Mouse (Mus musculus): ENCODE data around the gene Srsf4. TPM values are rescaled to one million over a fixed set of nuclear protein-coding genes. Genes with fewer than 3 reads are reported as not detected.

The Srsf4 gene
- polyA plus RNA-seq, 2 experiments, result 43.4 to 45.3 TPM

DNA sequence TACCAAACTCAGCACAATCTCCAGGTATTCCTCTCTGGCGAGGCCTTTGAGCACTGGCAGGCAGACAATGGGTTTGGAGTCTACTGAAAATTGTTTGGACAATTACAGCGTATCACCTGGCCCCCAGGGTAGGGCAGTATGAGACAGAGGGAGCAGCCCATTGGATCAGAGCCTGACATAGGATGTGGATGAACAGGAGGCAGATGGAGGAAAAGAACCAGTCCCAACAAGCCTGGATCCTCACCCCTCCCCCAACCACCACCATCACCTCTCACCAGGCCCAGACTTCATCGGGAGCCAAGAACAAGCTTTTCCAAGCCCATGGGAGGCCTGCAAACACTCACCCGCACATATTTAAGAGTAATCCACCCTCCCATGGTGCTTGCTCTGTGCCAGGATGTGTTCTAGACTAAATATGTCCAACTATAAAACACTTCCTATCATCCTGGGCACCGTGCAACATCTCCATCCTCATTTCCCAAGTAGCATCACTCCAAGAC is 41.8 kb upstream of the Srsf4 start:
- WGBS (ENCODE audit: insufficient replicate concordance), result 67% methylated on average over 5 of the region's 5 CpGs
- no peak overlapping the region for H3K4me3 ChIP-seq (ENCODE audit: insufficient read depth in 1 of 2, low read depth in 2 of 2, low read length in 2 of 2)
- TF ChIP-seq EP300 (IDR thresholded peaks at IDR 0.05; ENCODE audit: low read depth), result no peak
- TF ChIP-seq CTCF (IDR thresholded peaks at IDR 0.05; ENCODE audit: low read depth), result no peak
- H3K36me3 ChIP-seq (replicated peaks; ENCODE audit: control insufficient read depth, insufficient read depth, low read depth), result no peaks in the 10 kb centered on the region
- H3K27me3 ChIP-seq (ENCODE audit: control insufficient read depth, insufficient read depth, low read length), result peaks cover 22% of the 10 kb centered on the region
- H3K27ac ChIP-seq, result no peak overlapping the region
- H3K9me3 ChIP-seq (ENCODE audit: control insufficient read depth, low read length), result no peaks in the 10 kb centered on the region
- H3K4me1 ChIP-seq (replicated peaks; ENCODE audit: control insufficient read depth in 2 of 2, insufficient read depth in 2 of 2, low read length in 1 of 2), result peaks cover 20 to 52% of the 10 kb centered on the region in 2 experiments
- no peak overlapping the region for H3K4me2 ChIP-seq (ENCODE audit: low read depth)
- no peak for DNase-seq (ENCODE audit: low read depth in 3 of 3, low spot score in 3 of 3)
- no peak overlapping the region for H3K9ac ChIP-seq (replicated peaks)
- ATAC-seq (ENCODE audit: insufficient read depth), result no peak

DNA sequence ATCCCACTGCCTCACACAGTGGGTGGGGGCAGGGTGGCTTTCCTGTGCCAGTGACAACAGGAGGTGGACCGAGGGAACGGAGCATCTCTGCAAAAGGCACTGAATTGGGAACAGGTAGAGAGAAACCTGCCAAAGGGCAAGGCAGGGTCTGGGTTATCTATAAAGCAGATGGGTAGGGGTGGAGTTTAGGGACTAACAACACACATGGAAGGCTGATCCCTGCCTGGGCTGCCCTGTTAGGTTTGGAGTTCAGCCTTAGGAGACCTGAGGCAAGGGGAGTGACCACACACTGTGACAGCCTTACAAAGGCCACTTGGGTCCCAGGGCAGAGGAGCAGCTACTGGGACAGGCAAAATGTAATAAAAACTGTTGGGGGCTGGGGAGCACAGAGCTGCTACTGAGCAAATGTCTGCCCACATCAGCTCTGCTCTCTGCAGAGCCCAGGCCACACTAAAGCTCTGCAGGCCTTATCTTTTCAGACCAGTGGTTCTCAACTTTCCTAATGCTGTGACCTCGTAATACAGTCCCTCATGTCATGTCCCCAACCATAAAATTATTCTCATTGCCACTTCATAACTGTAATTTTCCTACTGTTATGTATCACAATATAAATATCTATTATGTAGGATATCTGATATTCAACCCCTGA is 40.5 kb upstream of the Srsf4 start:
- H3K27me3 ChIP-seq (ENCODE audit: control insufficient read depth, insufficient read depth, low read length), result peaks cover 35% of the 10 kb centered on the region
- ATAC-seq (ENCODE audit: insufficient read depth) (peak; percentile 59), DNase-seq (ENCODE audit: low read depth in 3 of 3, low spot score in 3 of 3) (no peak)
- no peak overlapping the region for H3K4me3 ChIP-seq (ENCODE audit: insufficient read depth in 1 of 2, low read depth in 2 of 2, low read length in 2 of 2)
- peaks cover 20 to 50% of the 10 kb centered on the region in 2 experiments for H3K4me1 ChIP-seq (replicated peaks; ENCODE audit: control insufficient read depth in 2 of 2, insufficient read depth in 2 of 2, low read length in 1 of 2)
- peak overlapping the region; percentile 44 for H3K4me2 ChIP-seq (ENCODE audit: low read depth)
- H3K36me3 ChIP-seq (replicated peaks; ENCODE audit: control insufficient read depth, insufficient read depth, low read depth), result no peaks in the 10 kb centered on the region
- peak overlapping the region; percentile 28 for H3K27ac ChIP-seq
- WGBS (ENCODE audit: insufficient replicate concordance), result 29% methylated on average over 3 of the region's 3 CpGs
- TF ChIP-seq CTCF (IDR thresholded peaks at IDR 0.05; ENCODE audit: low read depth) (no peak), EP300 (IDR thresholded peaks at IDR 0.05; ENCODE audit: low read depth) (peak; percentile 42)
- H3K9ac ChIP-seq (replicated peaks), result 0 out of 2 replicates have a peak overlapping the region, but pooled peaks have one; percentile 14
- H3K9me3 ChIP-seq (ENCODE audit: control insufficient read depth, low read length), result no peaks in the 10 kb centered on the region

DNA sequence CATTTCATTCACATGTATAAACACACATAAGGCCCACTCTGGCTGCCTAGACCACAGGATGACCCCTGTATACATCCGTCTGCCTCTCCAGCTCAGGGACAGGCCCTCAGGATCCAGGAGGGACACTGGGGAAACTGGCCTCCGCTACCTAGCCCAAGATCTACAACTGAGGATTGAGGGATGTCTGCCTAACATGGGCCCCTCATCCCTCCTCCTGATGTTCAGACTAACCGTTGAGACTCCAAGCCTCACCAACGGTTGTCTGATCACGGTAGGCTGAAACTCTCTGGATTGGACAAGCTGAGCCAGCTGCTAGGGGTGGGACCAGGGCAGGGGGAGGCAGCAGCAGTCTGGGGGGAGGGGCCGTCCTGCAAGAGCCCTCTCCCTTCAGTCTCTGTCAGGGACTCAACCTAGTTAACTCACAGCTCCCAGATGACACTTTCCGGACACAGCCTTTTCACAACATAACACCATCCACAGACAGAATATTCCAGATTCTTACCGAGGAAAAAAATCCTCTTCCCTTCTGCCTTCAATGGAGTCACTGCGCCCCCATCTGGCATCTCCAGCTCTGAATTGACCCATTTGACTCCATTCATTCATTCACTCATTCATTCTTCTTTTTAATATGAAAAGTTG is 39.3 kb upstream of the Srsf4 start:
- ATAC-seq (ENCODE audit: insufficient read depth) (no peak), DNase-seq (ENCODE audit: low read depth in 3 of 3, low spot score in 3 of 3) (no peak)
- Histone ChIP-seq H3K9ac (replicated peaks) (no peak overlapping the region; the same call in 1 of the 2 replicates), H3K9me3 (ENCODE audit: control insufficient read depth, low read length) (no peaks in the 10 kb centered on the region), H3K36me3 (replicated peaks; ENCODE audit: control insufficient read depth, insufficient read depth, low read depth) (no peaks in the 10 kb centered on the region), H3K27me3 (ENCODE audit: control insufficient read depth, insufficient read depth, low read length) (peaks cover 47% of the 10 kb centered on the region), H3K4me2 (ENCODE audit: low read depth) (peak overlapping the region; percentile 12; the same call in 1 of the 2 replicates), H3K4me1 (replicated peaks; ENCODE audit: control insufficient read depth in 2 of 2, insufficient read depth in 2 of 2, low read length in 1 of 2) (peaks cover 20 to 44% of the 10 kb centered on the region in 2 experiments), H3K27ac (0 out of 2 replicates have a peak overlapping the region, but pooled peaks have one; percentile 4), H3K4me3 (ENCODE audit: insufficient read depth in 1 of 2, low read depth in 2 of 2, low read length in 2 of 2) (no peak overlapping the region)
- WGBS (ENCODE audit: insufficient replicate concordance), result 34% methylated on average over 9 of the region's 9 CpGs
- TF ChIP-seq EP300 (IDR thresholded peaks at IDR 0.05; ENCODE audit: low read depth) (no peak), CTCF (IDR thresholded peaks at IDR 0.05; ENCODE audit: low read depth) (peak; percentile 46)

DNA sequence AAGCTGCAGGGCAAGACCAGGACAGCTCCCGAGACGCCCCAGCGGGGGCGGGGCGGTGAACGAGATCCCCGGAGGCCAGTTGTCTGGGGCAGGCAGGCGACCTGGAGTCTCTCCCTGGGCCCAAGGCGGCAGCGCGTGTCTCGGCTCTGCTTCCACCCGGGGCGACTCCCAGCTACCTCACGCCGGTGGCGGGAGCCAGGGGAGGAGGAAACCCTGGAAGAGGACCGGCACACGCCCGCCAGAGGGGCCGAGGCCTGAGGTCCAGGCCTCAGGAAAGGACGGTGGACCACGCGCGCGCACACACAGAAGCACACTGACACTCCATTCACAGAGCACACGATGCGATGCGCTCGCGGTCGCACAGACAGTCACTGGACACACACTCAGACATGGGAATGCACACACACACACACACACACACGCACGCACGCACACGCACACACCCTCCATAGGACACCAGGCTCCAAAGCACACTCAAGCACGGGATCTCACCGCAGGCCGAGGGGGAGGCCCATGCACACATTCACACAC is 37.0 kb upstream of the Srsf4 start:
- no peak for ATAC-seq (ENCODE audit: insufficient read depth)
- DNase-seq (ENCODE audit: low read depth in 3 of 3, low spot score in 3 of 3), result no peak
- H3K4me1 ChIP-seq (replicated peaks; ENCODE audit: control insufficient read depth in 2 of 2, insufficient read depth in 2 of 2, low read length in 1 of 2), result peaks cover 11 to 30% of the 10 kb centered on the region in 2 experiments
- no peak overlapping the region; the same call in 1 of the 2 replicates for H3K9ac ChIP-seq (replicated peaks)
- no peak overlapping the region for H3K27ac ChIP-seq
- peaks cover 57% of the 10 kb centered on the region for H3K27me3 ChIP-seq (ENCODE audit: control insufficient read depth, insufficient read depth, low read length)
- 4% methylated on average over 39 of the region's 39 CpGs for WGBS (ENCODE audit: insufficient replicate concordance)
- no peaks in the 10 kb centered on the region for H3K36me3 ChIP-seq (replicated peaks; ENCODE audit: control insufficient read depth, insufficient read depth, low read depth)
- H3K4me2 ChIP-seq (ENCODE audit: low read depth), result peak overlapping the region; percentile 78
- H3K9me3 ChIP-seq (ENCODE audit: control insufficient read depth, low read length), result no peaks in the 10 kb centered on the region
- H3K4me3 ChIP-seq (ENCODE audit: insufficient read depth in 1 of 2, low read depth in 2 of 2, low read length in 2 of 2), result peak overlapping the region; percentile 54 to 61
- TF ChIP-seq EP300 (IDR thresholded peaks at IDR 0.05; ENCODE audit: low read depth), result no peak
- TF ChIP-seq CTCF (IDR thresholded peaks at IDR 0.05; ENCODE audit: low read depth), result no peak

Measured in liver, embryonic 14.5 days (tissue).